ENCODE assay signal across 23 mouse cellular contexts in genomic region chr16:11612526-11613126, GRCm38 (mm10).
"Had no signal": no experiment of that assay in that cellular context is flagged by ENCODE, and none has a peak within 500 bp of the region (broad histone marks: within the 10 kb centered on the region; RNA-seq: fewer than 3 reads in every experiment).

No protein-coding gene starts in this region.

- H3K4me1 ChIP-seq: limb, embryonic 10.5 days; limb, embryonic 13.5 days; midbrain, embryonic 12.5 days; midbrain, embryonic 15.5 days; neural tube, embryonic 12.5 days; neural tube, embryonic 15.5 days had no signal

- H3K4me3 ChIP-seq: layer of hippocampus, adult 2 months; limb, embryonic 10.5 days; limb, embryonic 13.5 days; megakaryocyte, embryonic 14.5 days; midbrain, embryonic 12.5 days; midbrain, embryonic 15.5 days; neural tube, embryonic 12.5 days; neural tube, embryonic 15.5 days had no signal

- H3K4me2 ChIP-seq: limb, embryonic 13.5 days; lung, embryonic 14.5 days; midbrain, embryonic 12.5 days; midbrain, embryonic 15.5 days; neural tube, embryonic 12.5 days; neural tube, embryonic 15.5 days had no signal

- H3K9me3 ChIP-seq: limb, embryonic 10.5 days; midbrain, embryonic 15.5 days; neural tube, embryonic 15.5 days had no signal

- H3K9ac ChIP-seq: limb, embryonic 13.5 days; liver, embryonic 14.5 days; liver, postnatal 0 days; lung, embryonic 14.5 days; midbrain, embryonic 12.5 days; midbrain, embryonic 15.5 days; neural tube, embryonic 12.5 days; neural tube, embryonic 15.5 days had no signal

- H3K27ac ChIP-seq: kidney, postnatal 0 days; layer of hippocampus, adult 2 months; limb, embryonic 10.5 days; limb, embryonic 13.5 days; midbrain, embryonic 12.5 days; midbrain, embryonic 15.5 days; neural tube, embryonic 12.5 days; neural tube, embryonic 15.5 days; stomach, postnatal 0 days had no signal

- ATAC-seq: liver, postnatal 0 days; lung, postnatal 0 days; midbrain, embryonic 15.5 days had no signal

- H3K36me3 ChIP-seq: limb, embryonic 10.5 days; limb, embryonic 13.5 days; midbrain, embryonic 15.5 days; neural tube, embryonic 12.5 days; neural tube, embryonic 15.5 days had no signal

- H3K27me3 ChIP-seq: limb, embryonic 13.5 days; megakaryocyte, embryonic 14.5 days; midbrain, embryonic 12.5 days; midbrain, embryonic 15.5 days; neural tube, embryonic 12.5 days; neural tube, embryonic 15.5 days had no signal

- DNase-seq: kidney, adult 2 months; kidney, postnatal 25 days; layer of hippocampus, adult 9-11 months; liver, postnatal 0 days; lung, embryonic 14.5 days; right cerebral cortex, adult 18-20 months; right cerebral cortex, postnatal 14 days; right cerebral cortex, postnatal 4 days; thymus, adult 2 months; thymus, postnatal 14 days; thymus, postnatal 4 days had no signal
